Mouse (Mus musculus) forebrain, embryonic 12.5 days (tissue): ENCODE results near the gene Acot7. TPM values are rescaled to one million over a fixed set of nuclear protein-coding genes. Genes with fewer than 3 reads are reported as not detected.

ENCODE experiments used
- ATAC-seq: fragments of 200-750 bp; cut with Nextera tagmentation; 2 replicates; pipeline ENCODE4 v1.8.0; 2017; ENCODE audit warnings: moderate TSS enrichment; ENCODE audit not compliant: low FRiP score
- H3K27ac ChIP-seq: fragments of 300-500 bp; sonication (generic); 2 replicates; pipeline ENCODE4 v1.5.1; 2016; ENCODE audit warnings: mild to moderate bottlenecking
- H3K27me3 ChIP-seq: fragments of 300-500 bp; sonication (generic); 2 replicates; pipeline ENCODE4 v1.6.1; 2016; ENCODE audit warnings: mild to moderate bottlenecking
- H3K36me3 ChIP-seq: fragments of 300-500 bp; sonication (generic); replicated peaks from 2 replicates; pipeline ENCODE4 v1.6.1; 2016; ENCODE audit warnings: mild to moderate bottlenecking
- H3K4me1 ChIP-seq: fragments of 300-500 bp; sonication (generic); 2 replicates; pipeline ENCODE4 v1.6.1; 2016
- H3K4me2 ChIP-seq: fragments of 300-500 bp; sonication (generic); 2 replicates; pipeline ENCODE4 v1.6.1; 2016; ENCODE audit warnings: mild to moderate bottlenecking, moderate library complexity
- H3K4me3 ChIP-seq: fragments of 300-500 bp; sonication (generic); replicated peaks from 2 replicates; pipeline ENCODE4 v1.5.1; 2016; ENCODE audit warnings: mild to moderate bottlenecking
- H3K9ac ChIP-seq: fragments of 300-500 bp; sonication (generic); 2 replicates; pipeline ENCODE4 v1.6.1; 2016; ENCODE audit warnings: mild to moderate bottlenecking
- H3K9me3 ChIP-seq: fragments of 300-500 bp; sonication (generic); 2 replicates; pipeline ENCODE4 v1.6.1; 2016
- WGBS: fragments of 180-500 bp; shearing (Covaris S2); methylation state at CpG from one replicate; pipeline ENCODE4 v1.1.7; 2016; 5-methylcytosine and 5-hydroxymethylcytosine counted together
- polyA plus RNA-seq: library from polyadenylated mRNA; unstranded; fragments of >200 nt; fragmentation: Nextera tagmentation; extraction: Ambion mirVana; gene quantifications from 2 replicates; pipeline ENCODE4 v1.2.1, GENCODE M21; 2016

Gene Acot7
- polyA plus RNA-seq, 1 experiment from 2014 or later: 85.9 TPM

- WGBS: 40% methylated on average over 14 of the region's 14 CpGs
- H3K4me2 ChIP-seq: peak overlapping the region; percentile 43
- H3K27ac ChIP-seq: peak overlapping the region; percentile 70
- no peaks in the 10 kb centered on the region for H3K27me3 ChIP-seq
- peak overlapping the region; percentile 12; the same call in 1 of the 2 replicates for H3K9ac ChIP-seq
- no peaks in the 10 kb centered on the region for H3K9me3 ChIP-seq
- H3K4me1 ChIP-seq: peaks cover 31% of the 10 kb centered on the region
- 0 out of 2 replicates have a peak, but pooled peaks cover 6% of the 10 kb centered on the region for H3K36me3 ChIP-seq
- no peak; the same call in 1 of the 2 replicates for ATAC-seq
- 0 out of 2 replicates have a peak overlapping the region, but pooled peaks have one; percentile 10 for H3K4me3 ChIP-seq
Measured at GRCm38 (mm10) chr4:152186205-152187082, 8.5 kb downstream of the Acot7 start.

- WGBS: 88% methylated on average over 9 of the region's 9 CpGs
- no peak for ATAC-seq
- Histone ChIP-seq H3K4me3 (no peak overlapping the region), H3K4me1 (peaks cover 31% of the 10 kb centered on the region), H3K4me2 (no peak overlapping the region), H3K9ac (no peak overlapping the region), H3K9me3 (no peaks in the 10 kb centered on the region), H3K27ac (no peak overlapping the region), H3K36me3 (0 out of 2 replicates have a peak, but pooled peaks cover 6% of the 10 kb centered on the region), H3K27me3 (no peaks in the 10 kb centered on the region)
Measured at GRCm38 (mm10) chr4:152187142-152187541, 9.2 kb downstream of the Acot7 start.

GRCm38 (mm10) chr4:152188651-152189050 lies 10.7 kb downstream of the Acot7 start:
- Histone ChIP-seq H3K4me2 (no peak overlapping the region), H3K27me3 (no peaks in the 10 kb centered on the region), H3K36me3 (no peaks in the 10 kb centered on the region), H3K9ac (no peak overlapping the region), H3K4me1 (peaks cover 40% of the 10 kb centered on the region), H3K9me3 (no peaks in the 10 kb centered on the region), H3K27ac (no peak overlapping the region), H3K4me3 (no peak overlapping the region)
- 96% methylated on average over 2 of the region's 2 CpGs for WGBS
- ATAC-seq: no peak

GRCm38 (mm10) chr4:152189071-152189470 lies 11.1 kb downstream of the Acot7 start:
- Histone ChIP-seq H3K27ac (no peak overlapping the region), H3K4me3 (no peak overlapping the region), H3K9me3 (no peaks in the 10 kb centered on the region), H3K36me3 (no peaks in the 10 kb centered on the region), H3K4me1 (peaks cover 40% of the 10 kb centered on the region), H3K27me3 (no peaks in the 10 kb centered on the region), H3K4me2 (no peak overlapping the region), H3K9ac (no peak overlapping the region)
- 92% methylated on average over 6 of the region's 6 CpGs for WGBS
- no peak for ATAC-seq

GRCm38 (mm10) chr4:152189691-152190090 lies 11.8 kb downstream of the Acot7 start:
- no peaks in the 10 kb centered on the region for H3K36me3 ChIP-seq
- no peak overlapping the region for H3K4me3 ChIP-seq
- no peak overlapping the region for H3K4me2 ChIP-seq
- H3K27ac ChIP-seq: no peak overlapping the region
- H3K9me3 ChIP-seq: no peaks in the 10 kb centered on the region
- H3K9ac ChIP-seq: no peak overlapping the region
- H3K27me3 ChIP-seq: no peaks in the 10 kb centered on the region
- H3K4me1 ChIP-seq: peaks cover 40% of the 10 kb centered on the region
- 91% methylated on average over 4 of the region's 4 CpGs for WGBS
- ATAC-seq: no peak

GRCm38 (mm10) chr4:152190096-152190653 lies 12.2 kb downstream of the Acot7 start:
- Histone ChIP-seq H3K4me1 (peaks cover 37% of the 10 kb centered on the region), H3K27ac (no peak overlapping the region), H3K4me3 (no peak overlapping the region), H3K4me2 (no peak overlapping the region), H3K9me3 (no peaks in the 10 kb centered on the region), H3K36me3 (no peaks in the 10 kb centered on the region), H3K9ac (no peak overlapping the region), H3K27me3 (no peaks in the 10 kb centered on the region)
- ATAC-seq: no peak
- WGBS: 69% methylated on average over 11 of the region's 11 CpGs

GRCm38 (mm10) chr4:152190701-152191100 lies 12.8 kb downstream of the Acot7 start:
- no peak overlapping the region for H3K4me2 ChIP-seq
- H3K4me1 ChIP-seq: peaks cover 32% of the 10 kb centered on the region
- no peak overlapping the region for H3K27ac ChIP-seq
- H3K4me3 ChIP-seq: no peak overlapping the region
- no peaks in the 10 kb centered on the region for H3K27me3 ChIP-seq
- no peak overlapping the region for H3K9ac ChIP-seq
- WGBS: 85% methylated on average over 5 of the region's 5 CpGs
- no peaks in the 10 kb centered on the region for H3K9me3 ChIP-seq
- no peaks in the 10 kb centered on the region for H3K36me3 ChIP-seq
- no peak for ATAC-seq

- Histone ChIP-seq H3K27ac (no peak overlapping the region), H3K36me3 (no peaks in the 10 kb centered on the region), H3K27me3 (no peaks in the 10 kb centered on the region), H3K4me1 (peaks cover 17% of the 10 kb centered on the region), H3K4me3 (no peak overlapping the region), H3K9ac (no peak overlapping the region), H3K9me3 (no peaks in the 10 kb centered on the region), H3K4me2 (no peak overlapping the region)
- no peak for ATAC-seq
- WGBS: 26% methylated on average over 4 of the region's 4 CpGs
Measured at GRCm38 (mm10) chr4:152192569-152192968, 14.6 kb downstream of the Acot7 start.

- Histone ChIP-seq H3K4me2 (no peak overlapping the region), H3K9me3 (no peaks in the 10 kb centered on the region), H3K9ac (no peak overlapping the region), H3K4me1 (peaks cover 17% of the 10 kb centered on the region), H3K4me3 (no peak overlapping the region), H3K27me3 (no peaks in the 10 kb centered on the region), H3K27ac (no peak overlapping the region), H3K36me3 (no peaks in the 10 kb centered on the region)
- ATAC-seq: no peak
- WGBS: 91% methylated on average over 3 of the region's 3 CpGs
Measured at GRCm38 (mm10) chr4:152194476-152195175, 16.7 kb downstream of the Acot7 start.

- H3K4me2 ChIP-seq: no peak overlapping the region
- WGBS: 94% methylated on average over 9 of the region's 9 CpGs
- no peaks in the 10 kb centered on the region for H3K27me3 ChIP-seq
- H3K9me3 ChIP-seq: no peaks in the 10 kb centered on the region
- ATAC-seq: no peak
- H3K4me1 ChIP-seq: peaks cover 9% of the 10 kb centered on the region
- no peaks in the 10 kb centered on the region for H3K36me3 ChIP-seq
- no peak overlapping the region for H3K4me3 ChIP-seq
- no peak overlapping the region for H3K27ac ChIP-seq
- H3K9ac ChIP-seq: no peak overlapping the region
Measured at GRCm38 (mm10) chr4:152196276-152196675, 18.3 kb downstream of the Acot7 start.

GRCm38 (mm10) chr4:152197545-152197944 lies 19.6 kb downstream of the Acot7 start:
- ATAC-seq: no peak
- 80% methylated on average over 5 of the region's 5 CpGs for WGBS
- H3K4me3 ChIP-seq: no peak overlapping the region

GRCm38 (mm10) chr4:152199617-152200016 lies 21.7 kb downstream of the Acot7 start:
- no peak overlapping the region for H3K4me3 ChIP-seq
- ATAC-seq: no peak

More at GRCm38 (mm10) chr4:152197545-152197944, 19.6 kb downstream of the Acot7 start:
- no peaks in the 10 kb centered on the region for H3K9me3 ChIP-seq
- H3K9ac ChIP-seq: no peak overlapping the region
- no peaks in the 10 kb centered on the region for H3K27me3 ChIP-seq
- H3K36me3 ChIP-seq: no peaks in the 10 kb centered on the region
- peaks cover 8% of the 10 kb centered on the region for H3K4me1 ChIP-seq
- H3K27ac ChIP-seq: no peak overlapping the region
- H3K4me2 ChIP-seq: no peak overlapping the region

More at GRCm38 (mm10) chr4:152199617-152200016, 21.7 kb downstream of the Acot7 start:
- H3K36me3 ChIP-seq: no peaks in the 10 kb centered on the region
- no peaks in the 10 kb centered on the region for H3K27me3 ChIP-seq
- no peak overlapping the region for H3K4me2 ChIP-seq
- 79% methylated on average over 1 of the region's 1 CpGs for WGBS
- peaks cover 7% of the 10 kb centered on the region for H3K4me1 ChIP-seq
- no peaks in the 10 kb centered on the region for H3K9me3 ChIP-seq
- no peak overlapping the region for H3K9ac ChIP-seq
- H3K27ac ChIP-seq: no peak overlapping the region
